Mouse (Mus musculus) hindlimb bud, embryonic 11.5 days (tissue): Measurements from ENCODE around the gene Tmem131l.
"Not testable (repeated sequence)": the region's sequence is repeated elsewhere in the genome, so short reads cannot be mapped to it uniquely, and the experiment has no call there.

Experiments used
- DNase-seq: peaks from one replicate; pipeline ENCODE4 v3.0.0-alpha.2; 2012; ENCODE audit warnings: low read depth, low spot score; ENCODE audit errors: extremely low spot score

Tmem131l gene

DNA sequence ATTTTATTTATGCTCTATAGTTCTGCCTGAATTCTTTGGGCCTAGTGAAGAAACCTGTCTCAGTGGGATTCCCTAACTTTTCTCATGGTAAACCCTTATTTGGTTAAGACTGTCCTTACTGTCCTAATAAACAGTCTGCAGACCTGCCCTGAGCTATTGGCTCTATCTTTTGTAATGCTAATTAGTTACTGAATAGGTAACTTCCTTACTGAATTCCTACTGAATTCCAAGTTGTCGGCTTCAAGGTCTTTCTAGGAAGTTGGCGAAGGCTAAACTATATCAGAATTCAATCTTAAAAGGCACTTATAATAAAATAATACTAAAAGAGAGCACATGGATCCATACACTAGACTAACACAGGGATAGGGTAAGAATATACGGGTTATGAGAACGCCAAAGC is 168.0 kb downstream of the Tmem131l start:
- DNase-seq, result not testable (repeated sequence)

DNA sequence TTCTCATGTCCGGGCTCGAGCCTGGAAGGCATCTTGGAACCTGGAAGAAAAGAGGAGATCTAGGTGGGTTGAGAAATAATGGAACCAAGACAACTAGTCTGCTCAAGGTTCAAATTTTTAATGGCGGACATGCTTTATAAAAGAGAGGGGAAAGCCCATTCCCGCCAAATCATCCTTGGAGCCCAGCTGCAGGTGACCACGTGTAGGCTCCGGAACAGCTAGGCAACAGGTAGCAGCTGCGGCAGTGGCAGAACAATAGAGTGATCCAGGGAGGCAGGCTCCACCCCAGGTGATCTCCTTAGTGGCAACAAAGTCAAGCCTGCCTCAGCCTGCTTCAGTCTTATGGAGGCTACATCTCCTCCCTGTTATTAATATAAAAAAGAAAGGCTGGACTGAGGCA is 168.4 kb downstream of the Tmem131l start:
- not testable (repeated sequence) for DNase-seq

DNA sequence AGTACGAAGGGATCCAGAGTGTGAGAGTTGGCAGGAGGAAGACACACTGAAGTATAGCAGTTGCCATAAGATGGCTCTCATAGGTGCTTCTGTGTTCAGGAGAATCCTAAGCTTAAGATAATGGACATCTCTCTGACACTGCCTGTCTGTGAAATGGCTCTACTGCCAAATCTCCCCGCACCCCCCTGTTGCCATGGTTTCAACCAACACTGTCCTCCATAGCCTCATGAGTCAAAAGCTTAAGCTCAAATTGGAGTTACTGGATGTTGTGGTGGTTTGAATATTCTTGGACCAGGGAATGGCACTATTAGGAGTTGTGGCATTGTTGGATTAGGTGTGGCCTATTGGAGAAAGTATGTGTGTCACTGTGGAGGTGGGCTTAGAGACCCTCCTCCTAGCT is 170.2 kb downstream of the Tmem131l start:
- DNase-seq, result no peak

DNA sequence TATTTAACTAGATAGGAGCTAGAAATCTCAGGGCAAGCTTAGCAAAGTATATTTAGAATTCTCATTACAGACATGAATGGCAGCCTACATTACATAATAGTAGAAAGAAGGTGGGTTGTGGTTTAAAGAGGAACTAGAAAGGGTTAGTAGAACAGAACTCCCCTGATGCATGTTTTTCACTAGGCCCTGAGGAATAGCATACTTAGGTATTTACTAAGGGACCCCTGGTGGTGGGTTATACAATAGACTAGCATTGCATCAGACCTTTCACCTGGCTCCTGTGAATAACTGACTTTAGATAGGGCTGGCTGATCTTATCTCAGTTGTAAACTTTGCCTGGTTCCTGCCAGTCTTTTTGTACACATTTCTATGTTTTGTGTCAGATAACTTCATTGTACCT is 172.9 kb downstream of the Tmem131l start:
- DNase-seq, result not testable (repeated sequence)

DNA sequence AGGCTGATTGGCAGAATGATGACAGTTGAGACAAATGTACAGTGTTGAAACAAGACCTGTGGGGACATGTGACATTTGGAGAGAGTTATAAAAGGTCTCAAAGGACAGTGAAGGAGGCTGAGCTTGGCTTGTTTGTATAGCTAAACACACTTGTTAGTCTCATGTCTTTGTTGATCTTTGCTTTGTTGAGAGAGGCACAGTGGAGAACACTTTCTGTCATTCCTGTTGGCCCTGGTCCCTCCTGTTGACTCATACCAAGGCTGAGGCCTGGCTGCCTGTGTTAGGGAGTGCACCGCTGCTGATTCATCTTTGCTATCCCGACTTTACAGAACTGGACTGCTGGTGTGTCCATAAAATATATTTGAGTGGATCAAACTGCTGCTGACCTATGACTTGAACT is 174.8 kb downstream of the Tmem131l start:
- no peak for DNase-seq

DNA sequence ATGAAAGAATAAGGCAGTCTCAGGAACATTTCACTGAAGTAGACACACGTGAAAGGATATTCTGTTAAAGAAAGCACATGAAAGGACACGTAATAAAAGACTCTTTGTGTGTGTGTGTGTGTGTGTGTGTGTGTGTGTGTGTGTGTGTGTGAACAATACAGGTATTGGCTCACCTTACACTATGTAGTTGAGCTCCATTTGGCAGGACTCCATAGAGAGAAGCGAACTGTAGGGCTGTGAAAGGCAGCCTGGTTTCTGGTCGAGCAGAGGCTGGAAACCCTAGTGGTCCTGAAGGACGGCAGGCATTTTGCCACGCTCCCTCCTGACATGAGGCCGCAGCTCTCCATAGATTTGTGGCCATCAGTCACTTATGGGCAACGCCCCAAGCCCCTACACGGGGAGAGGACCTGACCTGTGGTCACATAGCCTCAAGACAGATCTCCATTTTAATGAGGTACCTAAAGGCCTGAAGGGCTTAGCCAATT is 175.9 kb downstream of the Tmem131l start:
- DNase-seq, result no peak

DNA sequence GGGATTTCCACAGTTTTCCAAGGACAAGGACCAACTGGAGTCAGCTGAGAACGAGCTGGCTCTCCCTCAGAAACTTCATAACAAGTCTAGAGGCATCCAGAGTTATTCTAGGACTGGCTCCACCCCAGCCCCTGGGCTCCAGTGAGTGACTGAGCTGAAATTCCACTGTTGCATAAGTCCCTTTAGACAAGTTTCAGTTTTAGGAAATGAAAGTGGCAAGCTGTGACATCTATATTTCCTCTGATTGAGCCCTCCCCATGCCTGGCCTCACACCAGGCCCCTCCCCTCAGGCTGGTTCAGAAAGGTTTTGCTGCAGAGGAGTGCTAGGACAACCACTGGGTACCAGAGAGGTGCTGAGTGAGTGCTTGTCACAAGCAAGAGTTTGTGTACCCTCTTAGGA is 177.0 kb downstream of the Tmem131l start:
- no peak for DNase-seq

DNA sequence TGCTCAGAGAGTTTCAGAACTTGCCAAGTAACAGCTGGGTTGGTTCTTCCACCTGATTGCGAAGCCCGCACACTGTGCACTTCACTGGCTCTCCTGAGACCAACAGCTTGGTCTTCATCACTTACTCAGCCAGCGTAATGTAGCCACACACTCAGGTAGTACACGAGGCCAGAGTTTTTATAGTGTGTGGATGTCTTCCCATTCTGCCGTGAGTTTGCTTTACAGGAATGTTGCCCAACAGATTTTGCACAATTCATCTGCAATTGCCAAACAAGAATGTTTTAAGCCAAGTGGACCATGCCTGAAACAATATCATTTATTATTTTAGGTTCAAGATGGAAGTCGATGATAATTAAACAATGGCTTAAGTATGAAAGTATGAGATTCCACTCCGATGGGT is 180.4 kb downstream of the Tmem131l start:
- no peak for DNase-seq

DNA sequence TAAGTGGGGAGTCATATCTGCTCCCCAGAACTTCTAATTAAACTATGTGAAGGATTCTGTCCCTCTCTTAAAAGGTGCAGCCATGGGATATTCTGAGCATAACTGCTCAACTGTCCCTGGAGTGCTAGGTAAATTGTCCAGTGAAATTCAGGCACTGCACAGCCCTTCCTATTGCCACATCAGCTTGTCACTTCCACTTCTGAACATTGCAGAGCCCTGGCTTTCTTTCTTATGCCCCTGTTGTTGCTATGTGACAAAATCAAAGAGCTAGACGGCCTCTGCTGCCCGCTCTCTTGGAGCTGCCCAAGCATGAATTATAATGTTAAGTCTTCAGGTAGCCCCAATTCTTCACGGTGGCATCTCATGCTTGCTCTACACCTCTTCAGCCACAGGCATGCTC is 180.9 kb downstream of the Tmem131l start:
- no peak for DNase-seq

DNA sequence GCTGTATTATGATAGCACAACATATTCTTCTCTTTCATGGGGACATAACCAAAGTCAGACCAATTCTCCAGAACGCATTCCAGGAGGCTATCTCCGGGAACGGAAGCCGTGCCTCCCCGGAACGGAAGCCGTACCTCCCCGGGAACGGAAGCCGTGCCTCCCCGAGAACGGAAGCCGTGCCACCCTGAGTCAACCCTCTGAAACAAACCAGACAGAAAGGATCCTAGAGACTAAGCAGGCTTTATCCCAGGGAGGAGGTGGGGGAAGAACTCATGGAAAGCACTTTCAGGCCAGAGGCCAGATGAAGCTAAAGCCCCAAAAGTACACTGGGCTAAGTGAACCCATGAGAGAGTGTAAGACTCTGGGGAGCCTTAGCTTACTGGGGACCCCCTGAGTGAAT is 182.4 kb downstream of the Tmem131l start:
- no peak for DNase-seq

DNA sequence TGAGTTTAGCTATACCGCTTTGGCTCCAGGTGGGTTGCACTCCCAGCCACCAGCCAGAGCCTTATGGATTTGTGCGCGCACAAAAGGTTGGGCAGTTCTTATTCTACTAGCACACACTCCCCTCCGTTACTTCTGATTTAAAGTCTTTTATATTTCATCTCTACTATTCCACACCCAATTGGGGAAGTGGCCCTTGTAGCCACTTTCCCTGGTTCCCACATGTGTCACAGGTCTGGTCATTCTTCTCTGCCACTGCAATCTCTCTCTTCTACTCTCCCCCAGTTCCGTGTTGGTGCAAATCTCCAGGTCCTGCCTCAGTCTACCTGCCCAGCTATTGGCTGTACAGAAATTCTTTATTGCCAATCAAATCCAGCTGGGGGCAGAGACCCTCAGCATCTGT is 184.3 kb downstream of the Tmem131l start:
- DNase-seq, result no peak

DNA sequence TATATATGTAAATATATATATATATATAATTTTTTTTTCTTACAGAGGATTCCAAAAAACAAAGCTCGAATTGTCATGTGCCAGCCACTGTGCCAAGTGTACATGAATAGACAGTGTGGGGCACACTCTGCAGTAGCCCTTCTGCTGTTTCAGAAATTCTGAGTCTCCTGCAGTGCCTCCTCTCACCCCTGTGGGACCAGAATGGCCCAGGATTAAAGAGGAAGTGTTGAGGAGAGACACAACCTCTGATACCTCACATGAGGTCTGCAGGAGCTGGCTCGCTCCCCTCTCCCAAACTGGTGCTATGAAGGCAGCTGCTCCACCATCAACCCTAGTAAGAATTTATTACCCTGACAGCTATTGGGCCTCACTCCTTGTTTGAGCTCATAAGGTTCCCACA is 190.6 kb downstream of the Tmem131l start:
- no peak for DNase-seq
